ENCODE assay signal across 8 mouse cellular contexts in the genomic region with DNA sequence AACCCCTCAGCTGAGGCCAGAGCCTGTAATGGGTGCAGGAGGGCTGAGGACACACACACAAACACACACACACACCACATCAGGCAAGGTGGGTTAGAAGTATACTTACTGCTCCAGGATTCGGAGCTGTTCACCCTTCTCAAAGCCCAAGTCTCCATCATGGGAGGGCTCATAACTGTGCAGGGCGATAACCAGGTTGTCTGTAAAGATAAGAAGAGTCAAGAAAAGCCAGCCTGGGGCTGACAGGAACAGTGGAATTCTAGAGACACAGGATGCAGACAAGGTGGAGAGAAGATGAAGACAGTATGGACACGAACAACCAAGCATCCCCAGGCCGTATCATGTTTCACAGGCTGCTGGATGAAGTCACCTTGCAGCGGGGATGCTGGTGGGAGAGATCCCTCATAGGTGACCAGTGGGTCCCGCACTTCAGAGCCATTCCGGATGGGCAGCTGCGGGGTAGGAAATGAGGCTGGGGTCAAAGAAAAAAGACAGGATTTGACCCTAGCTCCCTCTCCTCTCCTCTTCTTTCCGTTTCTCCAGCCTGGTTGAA. TPM values are rescaled to one million over a fixed set of nuclear protein-coding genes. Genes with fewer than 3 reads are reported as not detected.
A peak's percentile ranks its signal among the peaks of the same experiment; 100 is the strongest.
DNase-seq lines count a peak whose midpoint lies in the region; ATAC-seq and TF ChIP-seq lines count a peak whose summit lies in the region.

No protein-coding gene starts in this region.

- peaks cover 14% of the 10 kb centered on the region for H3K4me1 ChIP-seq in lung, embryonic 16.5 days (replicated peaks; ENCODE audit: control insufficient read depth, insufficient read depth, low read length)
- H3K4me1 ChIP-seq in forebrain, embryonic 11.5 days (replicated peaks; ENCODE audit: control insufficient read depth, insufficient read depth, low read length), result peaks cover 9% of the 10 kb centered on the region; the same call in 1 of the 2 replicates
- peaks cover 16% of the 10 kb centered on the region for H3K4me1 ChIP-seq in liver, embryonic 11.5 days (replicated peaks; ENCODE audit: control insufficient read depth, insufficient read depth, low read length)
- peaks cover 6% of the 10 kb centered on the region for H3K4me1 ChIP-seq in lung, adult 2 months (ENCODE audit: control insufficient read depth, insufficient read depth, low read length)

- peak overlapping the region; percentile 63 for H3K27ac ChIP-seq in lung, embryonic 16.5 days (ENCODE audit: low read length)
- H3K27ac ChIP-seq in forebrain, embryonic 11.5 days (ENCODE audit: low read depth, low read length), result no peak overlapping the region
- peak overlapping the region; percentile 64 for H3K27ac ChIP-seq in liver, embryonic 11.5 days (ENCODE audit: low read depth, low read length)

- TF ChIP-seq POLR2A in lung, adult 2 months (IDR thresholded peaks at IDR 0.05; ENCODE audit: borderline replicate concordance, extremely low read depth, low read depth, low read length), result no peak

- WGBS in lung, embryonic 16.5 days, result 65% methylated on average over 9 of the region's 9 CpGs
- WGBS in forebrain, embryonic 11.5 days, result 81% methylated on average over 9 of the region's 9 CpGs
- 60% methylated on average over 9 of the region's 9 CpGs for WGBS in liver, embryonic 11.5 days
- WGBS in lung, adult 2 months, result 78% methylated on average over 9 of the region's 9 CpGs

- H3K9me3 ChIP-seq in lung, embryonic 16.5 days (ENCODE audit: control insufficient read depth, low read length), result no peaks in the 10 kb centered on the region
- no peaks in the 10 kb centered on the region for H3K9me3 ChIP-seq in forebrain, embryonic 11.5 days (ENCODE audit: control insufficient read depth, low read length)
- H3K9me3 ChIP-seq in liver, embryonic 11.5 days (ENCODE audit: control insufficient read depth, low read length), result no peaks in the 10 kb centered on the region

- H3K4me3 ChIP-seq in lung, embryonic 16.5 days (ENCODE audit: low read length), result peak overlapping the region; percentile 64
- H3K4me3 ChIP-seq in forebrain, embryonic 11.5 days (ENCODE audit: low read depth, low read length), result peak overlapping the region; percentile 46; the same call in 1 of the 2 replicates
- H3K4me3 ChIP-seq in liver, embryonic 11.5 days (ENCODE audit: low read depth, low read length), result peak overlapping the region; percentile 39
- H3K4me3 ChIP-seq in lung, adult 2 months (replicated peaks; ENCODE audit: extremely low read depth, low read depth, low read length), result no peak overlapping the region

- peaks cover 2% of the 10 kb centered on the region; the same call in 1 of the 2 replicates for H3K27me3 ChIP-seq in lung, embryonic 16.5 days (ENCODE audit: control insufficient read depth, insufficient read depth, low read depth, low read length)
- no peaks in the 10 kb centered on the region for H3K27me3 ChIP-seq in forebrain, embryonic 11.5 days (ENCODE audit: control insufficient read depth, insufficient read depth, low read length)
- 0 out of 2 replicates have a peak, but pooled peaks cover 3% of the 10 kb centered on the region for H3K27me3 ChIP-seq in liver, embryonic 11.5 days (replicated peaks; ENCODE audit: control insufficient read depth, insufficient read depth, low read length)

- peak overlapping the region; percentile 76 for H3K9ac ChIP-seq in lung, embryonic 16.5 days (ENCODE audit: low read length)
- H3K9ac ChIP-seq in forebrain, embryonic 11.5 days (ENCODE audit: low read length), result no peak overlapping the region; the same call in 1 of the 2 replicates
- H3K9ac ChIP-seq in liver, embryonic 11.5 days (ENCODE audit: low read depth, low read length), result peak overlapping the region; percentile 37

- no peak for DNase-seq in lung, postnatal 10 days
- DNase-seq in forebrain, embryonic 11.5 days (ENCODE audit: low spot score), result no peak
- DNase-seq in liver, embryonic 11.5 days (ENCODE audit: low spot score), result no peak
- peak; percentile 42 for DNase-seq in thymus, postnatal 14 days
- no peak for DNase-seq in urinary bladder, adult 2 months (ENCODE audit: low spot score)
- DNase-seq in lung, adult 2 months, result no peak
- no peak for DNase-seq in left cerebral cortex, adult 9 months (ENCODE audit: low spot score in 2 of 2)

- H3K36me3 ChIP-seq in lung, embryonic 16.5 days (ENCODE audit: control insufficient read depth, insufficient read depth, low read length), result no peaks in the 10 kb centered on the region
- no peaks in the 10 kb centered on the region for H3K36me3 ChIP-seq in forebrain, embryonic 11.5 days (ENCODE audit: control insufficient read depth, insufficient read depth, low read length)
- H3K36me3 ChIP-seq in liver, embryonic 11.5 days (ENCODE audit: control insufficient read depth, insufficient read depth, low read length), result no peaks in the 10 kb centered on the region

- no peak for TF ChIP-seq CTCF in lung, adult 2 months (IDR thresholded peaks at IDR 0.05; ENCODE audit: insufficient read depth, low read length)

- peak overlapping the region; percentile 97 for H3K4me2 ChIP-seq in lung, embryonic 16.5 days (ENCODE audit: low read depth, low read length)
- no peak overlapping the region for H3K4me2 ChIP-seq in forebrain, embryonic 11.5 days (ENCODE audit: low read depth, low read length, severe bottlenecking)
- H3K4me2 ChIP-seq in liver, embryonic 11.5 days, result peak overlapping the region; percentile 78

- peak; percentile 2; the same call in 1 of the 2 replicates for ATAC-seq in lung, embryonic 16.5 days (ENCODE audit: low read depth)
- ATAC-seq in forebrain, embryonic 11.5 days (replicated peaks; ENCODE audit: low FRiP score), result no peak
- peak; percentile 82 for ATAC-seq in liver, embryonic 11.5 days (replicated peaks; ENCODE audit: low FRiP score)

RNA-seq across cellular contexts. Expression of gene Hdac1, which starts 14.8 kb away (rescaled TPM):
- polyA plus RNA-seq in lung, embryonic 16.5 days (2015; fragmentation: Nextera tagmentation; extraction: Ambion mirVana), result 243 and 247 TPM in 2 replicates
- 262 and 282 TPM in 2 replicates for polyA plus RNA-seq in forebrain, embryonic 11.5 days (2014; fragmentation: Nextera tagmentation; extraction: Ambion mirVana)
- polyA plus RNA-seq in liver, embryonic 11.5 days (2014; fragmentation: Nextera tagmentation; extraction: Ambion mirVana), result 215 and 223 TPM in 2 replicates
- polyA plus RNA-seq in urinary bladder, adult 2 months (2012; rRNA removed), result 101 and 112 TPM in 2 replicates
- 35.3 and 64.8 TPM in 2 replicates for polyA plus RNA-seq in lung, adult 2 months (2012; rRNA removed)

RNA-seq across cellular contexts. Expression of gene Lck, which starts 16.1 kb away (rescaled TPM):
- 10.7 and 26.5 TPM in 2 replicates for polyA plus RNA-seq in lung, embryonic 16.5 days (2015; fragmentation: Nextera tagmentation; extraction: Ambion mirVana)
- 11.5 and 13.8 TPM in 2 replicates for polyA plus RNA-seq in forebrain, embryonic 11.5 days (2014; fragmentation: Nextera tagmentation; extraction: Ambion mirVana)
- 5.5 and 6.0 TPM in 2 replicates for polyA plus RNA-seq in liver, embryonic 11.5 days (2014; fragmentation: Nextera tagmentation; extraction: Ambion mirVana)
- polyA plus RNA-seq in urinary bladder, adult 2 months (2012; rRNA removed), result 2.9 and 3.7 TPM in 2 replicates
- 7.9 and 11.8 TPM in 2 replicates for polyA plus RNA-seq in lung, adult 2 months (2012; rRNA removed)

RNA-seq across cellular contexts. Expression of gene Fam167b, which starts 21.0 kb away (rescaled TPM):
- 5.3 and 6.3 TPM in 2 replicates for polyA plus RNA-seq in lung, embryonic 16.5 days (2015; fragmentation: Nextera tagmentation; extraction: Ambion mirVana)
- polyA plus RNA-seq in forebrain, embryonic 11.5 days (2014; fragmentation: Nextera tagmentation; extraction: Ambion mirVana), result 0.71 and 1.1 TPM in 2 replicates
- 9.2 and 9.3 TPM in 2 replicates for polyA plus RNA-seq in liver, embryonic 11.5 days (2014; fragmentation: Nextera tagmentation; extraction: Ambion mirVana)
- 4.0 and 4.7 TPM in 2 replicates for polyA plus RNA-seq in urinary bladder, adult 2 months (2012; rRNA removed)
- 1.9 and 2.7 TPM in 2 replicates for polyA plus RNA-seq in lung, adult 2 months (2012; rRNA removed)

RNA-seq across cellular contexts. Expression of gene Eif3i, which starts 43.1 kb away (rescaled TPM):
- 229 and 231 TPM in 2 replicates for polyA plus RNA-seq in lung, embryonic 16.5 days (2015; fragmentation: Nextera tagmentation; extraction: Ambion mirVana)
- 251 and 272 TPM in 2 replicates for polyA plus RNA-seq in forebrain, embryonic 11.5 days (2014; fragmentation: Nextera tagmentation; extraction: Ambion mirVana)
- 329 and 341 TPM in 2 replicates for polyA plus RNA-seq in liver, embryonic 11.5 days (2014; fragmentation: Nextera tagmentation; extraction: Ambion mirVana)
- polyA plus RNA-seq in urinary bladder, adult 2 months (2012; rRNA removed), result 246 and 264 TPM in 2 replicates
- 148 and 197 TPM in 2 replicates for polyA plus RNA-seq in lung, adult 2 months (2012; rRNA removed)

RNA-seq across cellular contexts. Expression of gene Tmem234, which starts 43.1 kb away (rescaled TPM):
- 190 and 198 TPM in 2 replicates for polyA plus RNA-seq in lung, embryonic 16.5 days (2015; fragmentation: Nextera tagmentation; extraction: Ambion mirVana)
- 188 and 192 TPM in 2 replicates for polyA plus RNA-seq in forebrain, embryonic 11.5 days (2014; fragmentation: Nextera tagmentation; extraction: Ambion mirVana)
- polyA plus RNA-seq in liver, embryonic 11.5 days (2014; fragmentation: Nextera tagmentation; extraction: Ambion mirVana), result 207 and 228 TPM in 2 replicates
- polyA plus RNA-seq in urinary bladder, adult 2 months (2012; rRNA removed), result 159 and 183 TPM in 2 replicates
- 136 and 158 TPM in 2 replicates for polyA plus RNA-seq in lung, adult 2 months (2012; rRNA removed)
